Comparison of ENCODE assay signal across 8 mouse cellular contexts in genomic region chr4:149571651-149572149, GRCm38 (mm10). TPM values are rescaled to one million over a fixed set of nuclear protein-coding genes. Genes with fewer than 3 reads are reported as not detected.
A peak's percentile ranks its signal among the peaks of the same experiment; 100 is the strongest.
DNase-seq lines count a peak whose midpoint lies in the region; ATAC-seq and TF ChIP-seq lines count a peak whose summit lies in the region.

No protein-coding gene starts in this region.

- no peaks in the 10 kb centered on the region for H3K9me3 ChIP-seq in kidney, embryonic 14.5 days (ENCODE audit: control insufficient read depth, low read length)
- H3K9me3 ChIP-seq in embryonic facial prominence, embryonic 12.5 days, result no peaks in the 10 kb centered on the region
- H3K9me3 ChIP-seq in stomach, embryonic 16.5 days (replicated peaks; ENCODE audit: control insufficient read depth, low read length), result no peaks in the 10 kb centered on the region
- H3K9me3 ChIP-seq in hindbrain, postnatal 0 days (ENCODE audit: low read length), result no peaks in the 10 kb centered on the region

- no peak overlapping the region for H3K27ac ChIP-seq in kidney, embryonic 14.5 days (ENCODE audit: low read depth, low read length)
- peak overlapping the region; percentile 41; the same call in 1 of the 2 replicates for H3K27ac ChIP-seq in embryonic facial prominence, embryonic 12.5 days
- peak overlapping the region; percentile 46 for H3K27ac ChIP-seq in stomach, embryonic 16.5 days (ENCODE audit: low read length)
- no peak overlapping the region for H3K27ac ChIP-seq in hindbrain, postnatal 0 days

- 56% methylated on average over 8 of the region's 8 CpGs for WGBS in kidney, embryonic 14.5 days
- 51% methylated on average over 8 of the region's 8 CpGs for WGBS in embryonic facial prominence, embryonic 12.5 days
- 45% methylated on average over 8 of the region's 8 CpGs for WGBS in stomach, embryonic 16.5 days
- WGBS in hindbrain, postnatal 0 days, result 55% methylated on average over 8 of the region's 8 CpGs

- peak; percentile 90 for DNase-seq in kidney, adult 11 months
- DNase-seq in kidney, adult 8-10 months, result peak; percentile 91 to 92
- DNase-seq in right cerebral cortex, postnatal 25 days, result no peak
- no peak for DNase-seq in hindbrain, postnatal 0 days (ENCODE audit: low spot score)
- DNase-seq in layer of hippocampus, adult 9-10 months (ENCODE audit: low spot score), result no peak

- no peak overlapping the region for H3K9ac ChIP-seq in kidney, embryonic 14.5 days (ENCODE audit: low read depth, low read length)
- H3K9ac ChIP-seq in embryonic facial prominence, embryonic 12.5 days, result no peak overlapping the region
- peak overlapping the region; percentile 4; the same call in 1 of the 2 replicates for H3K9ac ChIP-seq in stomach, embryonic 16.5 days (ENCODE audit: low read length)
- H3K9ac ChIP-seq in hindbrain, postnatal 0 days (replicated peaks; ENCODE audit: low read length), result no peak overlapping the region

- H3K4me1 ChIP-seq in kidney, embryonic 14.5 days (ENCODE audit: control insufficient read depth, insufficient read depth, low read length), result 0 out of 2 replicates have a peak, but pooled peaks cover 3% of the 10 kb centered on the region
- peaks cover 22% of the 10 kb centered on the region for H3K4me1 ChIP-seq in embryonic facial prominence, embryonic 12.5 days
- H3K4me1 ChIP-seq in stomach, embryonic 16.5 days (ENCODE audit: control insufficient read depth, insufficient read depth, low read length), result peaks cover 34% of the 10 kb centered on the region
- H3K4me1 ChIP-seq in hindbrain, postnatal 0 days (ENCODE audit: insufficient read depth, low read length), result peaks cover 2% of the 10 kb centered on the region; the same call in 1 of the 2 replicates

- H3K4me2 ChIP-seq in kidney, embryonic 14.5 days (replicated peaks; ENCODE audit: low read depth, low read length), result no peak overlapping the region
- H3K4me2 ChIP-seq in embryonic facial prominence, embryonic 12.5 days (replicated peaks), result no peak overlapping the region
- H3K4me2 ChIP-seq in stomach, embryonic 16.5 days (ENCODE audit: low read depth, low read length), result peak overlapping the region; percentile 16; the same call in 1 of the 2 replicates
- no peak overlapping the region for H3K4me2 ChIP-seq in hindbrain, postnatal 0 days (ENCODE audit: low read depth, low read length)

- TF ChIP-seq CTCF in hindbrain, postnatal 0 days (IDR thresholded peaks at IDR 0.05; ENCODE audit: low read depth), result no peak

- no peak overlapping the region for H3K4me3 ChIP-seq in kidney, embryonic 14.5 days (ENCODE audit: low read length)
- no peak overlapping the region for H3K4me3 ChIP-seq in embryonic facial prominence, embryonic 12.5 days
- no peak overlapping the region for H3K4me3 ChIP-seq in stomach, embryonic 16.5 days (replicated peaks; ENCODE audit: low read length)
- H3K4me3 ChIP-seq in hindbrain, postnatal 0 days (ENCODE audit: low read length), result no peak overlapping the region

- ATAC-seq in kidney, embryonic 14.5 days (ENCODE audit: low FRiP score, low TSS enrichment), result no peak
- no peak for ATAC-seq in embryonic facial prominence, embryonic 12.5 days (ENCODE audit: insufficient number of reproducible peaks, insufficient read depth, low FRiP score, low TSS enrichment)
- peak; percentile 52; the same call in 1 of the 2 replicates for ATAC-seq in stomach, embryonic 16.5 days (ENCODE audit: insufficient read depth, low FRiP score)
- ATAC-seq in hindbrain, postnatal 0 days, result no peak

- H3K36me3 ChIP-seq in kidney, embryonic 14.5 days (ENCODE audit: control insufficient read depth, insufficient read depth, low read length), result no peaks in the 10 kb centered on the region
- no peaks in the 10 kb centered on the region for H3K36me3 ChIP-seq in embryonic facial prominence, embryonic 12.5 days
- H3K36me3 ChIP-seq in stomach, embryonic 16.5 days (ENCODE audit: control insufficient read depth, insufficient read depth, low read length), result no peaks in the 10 kb centered on the region
- no peaks in the 10 kb centered on the region for H3K36me3 ChIP-seq in hindbrain, postnatal 0 days (ENCODE audit: insufficient read depth, low read length)

- no peaks in the 10 kb centered on the region for H3K27me3 ChIP-seq in kidney, embryonic 14.5 days (ENCODE audit: control insufficient read depth, insufficient read depth, low read length)
- peaks cover 5% of the 10 kb centered on the region; the same call in 1 of the 2 replicates for H3K27me3 ChIP-seq in embryonic facial prominence, embryonic 12.5 days
- H3K27me3 ChIP-seq in stomach, embryonic 16.5 days (ENCODE audit: control insufficient read depth, insufficient read depth, low read length), result no peaks in the 10 kb centered on the region
- no peaks in the 10 kb centered on the region for H3K27me3 ChIP-seq in hindbrain, postnatal 0 days (ENCODE audit: insufficient read depth, low read length)

RNA-seq across cellular contexts. Expression of gene Clstn1, which starts 14.6 kb away (rescaled TPM):
- polyA plus RNA-seq in kidney, embryonic 14.5 days (2014; fragmentation: Nextera tagmentation; extraction: Ambion mirVana), result 24.7 and 33.5 TPM in 2 replicates
- polyA plus RNA-seq in embryonic facial prominence, embryonic 12.5 days (2016; fragmentation: Nextera tagmentation; extraction: Ambion mirVana), result 68.1 and 75.7 TPM in 2 replicates
- 14.7 and 14.9 TPM in 2 replicates for polyA plus RNA-seq in stomach, embryonic 16.5 days (2015; fragmentation: Nextera tagmentation; extraction: Ambion mirVana)
- 590 and 603 TPM in 2 replicates for total RNA-seq in hindbrain, postnatal 0 days (2014; rRNA removed)
- polyA plus RNA-seq in hindbrain, postnatal 0 days (2015; fragmentation: Nextera tagmentation; extraction: Ambion mirVana), result 193 and 206 TPM in 2 replicates

RNA-seq across cellular contexts. Expression of gene Ctnnbip1, which starts 53.7 kb away (rescaled TPM):
- polyA plus RNA-seq in kidney, embryonic 14.5 days (2014; fragmentation: Nextera tagmentation; extraction: Ambion mirVana), result 66.6 and 71.4 TPM in 2 replicates
- 83.3 and 85.2 TPM in 2 replicates for polyA plus RNA-seq in embryonic facial prominence, embryonic 12.5 days (2016; fragmentation: Nextera tagmentation; extraction: Ambion mirVana)
- 56.2 and 57.3 TPM in 2 replicates for polyA plus RNA-seq in stomach, embryonic 16.5 days (2015; fragmentation: Nextera tagmentation; extraction: Ambion mirVana)
- 94.1 and 112 TPM in 2 replicates for total RNA-seq in hindbrain, postnatal 0 days (2014; rRNA removed)
- polyA plus RNA-seq in hindbrain, postnatal 0 days (2015; fragmentation: Nextera tagmentation; extraction: Ambion mirVana), result 105 and 109 TPM in 2 replicates

Comparison
In these comparisons a context has a peak if more than half of its experiments do, and no peak if none do; other contexts are left out.
1. DNase-seq: peak in kidney, adult 11 months (single experiment) and kidney, adult 8-10 months (2 of 2); none in right cerebral cortex, postnatal 25 days (single experiment), hindbrain, postnatal 0 days (single experiment) and layer of hippocampus, adult 9-10 months (single experiment).
2. H3K27ac ChIP-seq: peak in embryonic facial prominence, embryonic 12.5 days (single experiment) and stomach, embryonic 16.5 days (single experiment); none in kidney, embryonic 14.5 days (single experiment) and hindbrain, postnatal 0 days (single experiment).